ENCODE assay signal across 25 mouse cellular contexts in the genomic region with DNA sequence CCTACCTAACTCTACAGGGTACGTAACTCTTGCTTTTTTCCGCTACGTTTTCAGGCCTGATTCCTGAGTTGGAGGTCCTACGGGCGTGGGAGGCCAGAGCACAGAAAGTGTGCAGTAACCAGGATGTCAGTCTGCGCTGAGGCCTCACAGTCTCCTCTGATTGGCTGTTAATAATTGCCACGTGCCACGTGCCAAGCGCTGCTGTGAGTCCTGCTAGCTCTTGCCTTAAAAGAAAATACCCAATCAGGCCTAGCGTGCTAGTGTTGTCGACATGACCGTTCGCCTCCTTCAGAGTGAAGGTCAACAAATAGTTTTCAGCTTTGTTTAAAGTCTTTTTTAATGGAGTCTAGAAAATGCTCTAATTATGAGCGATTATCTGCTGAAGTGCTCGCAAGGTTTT. TPM values are rescaled to one million over a fixed set of nuclear protein-coding genes. Genes with fewer than 3 reads are reported as not detected.
"Had no signal": no experiment of that assay in that cellular context is flagged by ENCODE, and none has a peak within 500 bp of the region (broad histone marks: within the 10 kb centered on the region; RNA-seq: fewer than 3 reads in every experiment).

No protein-coding gene starts in this region.

- H3K4me3 ChIP-seq: kidney, embryonic 15.5 days; left cerebral cortex, adult 2 months; limb, embryonic 12.5 days; limb, embryonic 15.5 days; midbrain, embryonic 13.5 days had no signal

- DNase-seq: kidney, adult 8-10 months; kidney, postnatal 10 days; kidney, postnatal 36 days; layer of hippocampus, postnatal 36 days; liver, postnatal 0 days; right cerebral cortex, adult 18-20 months; right cerebral cortex, postnatal 14 days; right cerebral cortex, postnatal 4 days; thymus, adult 2 months; thymus, postnatal 14 days; thymus, postnatal 4 days had no signal

- H3K9me3 ChIP-seq: kidney, embryonic 15.5 days; limb, embryonic 12.5 days; limb, embryonic 15.5 days; midbrain, embryonic 13.5 days had no signal

- ATAC-seq: liver, postnatal 0 days; lung, postnatal 0 days; midbrain, embryonic 13.5 days had no signal

- H3K27ac ChIP-seq: kidney, embryonic 15.5 days; left cerebral cortex, adult 2 months; limb, embryonic 12.5 days; limb, embryonic 15.5 days; liver, embryonic 14.5 days; macrophage; midbrain, embryonic 13.5 days; stomach, postnatal 0 days had no signal

- H3K27me3 ChIP-seq: kidney, embryonic 15.5 days; limb, embryonic 12.5 days; limb, embryonic 15.5 days; midbrain, embryonic 13.5 days had no signal

- H3K4me1 ChIP-seq: midbrain, embryonic 13.5 days had no signal

- H3K4me2 ChIP-seq: kidney, embryonic 15.5 days; limb, embryonic 12.5 days; limb, embryonic 15.5 days; liver, embryonic 11.5 days; lung, embryonic 14.5 days; midbrain, embryonic 13.5 days had no signal

- H3K36me3 ChIP-seq: kidney, embryonic 15.5 days; limb, embryonic 12.5 days; limb, embryonic 15.5 days; midbrain, embryonic 13.5 days had no signal

- H3K9ac ChIP-seq: kidney, embryonic 15.5 days; limb, embryonic 12.5 days; limb, embryonic 15.5 days; liver, embryonic 14.5 days; liver, postnatal 0 days; lung, embryonic 14.5 days; midbrain, embryonic 13.5 days had no signal

RNA-seq across cellular contexts. Expression of a gene that starts 46.9 kb away (rescaled TPM):
- total RNA-seq: midbrain, postnatal 0 days had no signal
- polyA plus RNA-seq: kidney, embryonic 15.5 days; limb, embryonic 12.5 days; limb, embryonic 15.5 days; liver, embryonic 11.5 days; lung, embryonic 14.5 days; lung, postnatal 0 days; midbrain, postnatal 0 days; neural tube, embryonic 11.5 days; neural tube, embryonic 14.5 days; stomach, postnatal 0 days had no signal
